Mouse (Mus musculus): ENCODE data around the gene Fance. TPM values are rescaled to one million over a fixed set of nuclear protein-coding genes. Genes with fewer than 3 reads are reported as not detected.

Gene Fance
- polyA plus RNA-seq, 1 experiment from 2014 or later = 37.0 TPM

GRCm38 (mm10) chr17:28368449-28368848 lies 55.1 kb downstream of the Fance start:
- H3K9me3 ChIP-seq = no peaks in the 10 kb centered on the region
- H3K4me3 ChIP-seq = no peak overlapping the region
- no peak overlapping the region for H3K9ac ChIP-seq
- H3K36me3 ChIP-seq = no peaks in the 10 kb centered on the region
- no peak for ATAC-seq (ENCODE audit: insufficient number of reproducible peaks, insufficient read depth, low FRiP score, low TSS enrichment)
- peaks cover 15% of the 10 kb centered on the region for H3K4me1 ChIP-seq
- 4% methylated on average over 13 of the region's 13 CpGs for WGBS
- no peak overlapping the region for H3K4me2 ChIP-seq (replicated peaks)
- no peak overlapping the region for H3K27ac ChIP-seq
- peaks cover 28% of the 10 kb centered on the region for H3K27me3 ChIP-seq

GRCm38 (mm10) chr17:28369056-28369455 lies 55.7 kb downstream of the Fance start:
- Histone ChIP-seq H3K27ac (no peak overlapping the region), H3K4me1 (peaks cover 9% of the 10 kb centered on the region), H3K36me3 (no peaks in the 10 kb centered on the region), H3K4me3 (no peak overlapping the region), H3K4me2 (replicated peaks) (no peak overlapping the region), H3K9me3 (no peaks in the 10 kb centered on the region), H3K27me3 (peaks cover 25% of the 10 kb centered on the region), H3K9ac (no peak overlapping the region)
- 81% methylated on average over 5 of the region's 5 CpGs for WGBS
- ATAC-seq (ENCODE audit: insufficient number of reproducible peaks, insufficient read depth, low FRiP score, low TSS enrichment) = no peak

DNA sequence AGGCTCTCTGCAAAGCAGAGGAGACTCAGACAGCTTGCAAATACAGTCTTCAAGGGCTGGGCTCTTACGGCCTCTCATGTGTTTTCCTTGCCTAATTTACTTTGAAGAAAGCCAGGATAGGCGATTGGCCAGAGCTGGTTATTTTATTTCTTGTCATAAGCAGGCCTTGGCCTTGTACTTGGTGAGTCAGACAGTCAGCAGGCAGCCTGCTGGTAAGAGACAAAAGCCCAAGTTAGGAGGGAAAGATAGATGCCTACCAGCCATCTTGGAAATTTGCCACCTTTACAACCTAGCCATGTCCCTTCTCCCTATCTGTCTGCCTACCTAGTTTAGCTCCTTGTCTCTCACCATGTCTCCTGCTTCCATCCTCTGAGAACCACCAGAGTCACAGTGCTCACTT lies 58.0 kb downstream of the Fance start:
- ATAC-seq (ENCODE audit: insufficient number of reproducible peaks, insufficient read depth, low FRiP score, low TSS enrichment) = no peak
- Histone ChIP-seq H3K4me3 (no peak overlapping the region), H3K27ac (no peak overlapping the region; the same call in 1 of the 2 replicates), H3K27me3 (peaks cover 24% of the 10 kb centered on the region), H3K36me3 (no peaks in the 10 kb centered on the region), H3K9ac (no peak overlapping the region), H3K4me1 (peaks cover 4% of the 10 kb centered on the region; the same call in 1 of the 2 replicates), H3K4me2 (replicated peaks) (no peak overlapping the region), H3K9me3 (no peaks in the 10 kb centered on the region)
- 62% methylated on average over 2 of the region's 2 CpGs for WGBS

- ATAC-seq (ENCODE audit: insufficient number of reproducible peaks, insufficient read depth, low FRiP score, low TSS enrichment) = no peak
- no peaks in the 10 kb centered on the region for H3K36me3 ChIP-seq
- H3K4me2 ChIP-seq (replicated peaks) = no peak overlapping the region
- H3K9me3 ChIP-seq = no peaks in the 10 kb centered on the region
- H3K4me1 ChIP-seq = peaks cover 4% of the 10 kb centered on the region; the same call in 1 of the 2 replicates
- no peak overlapping the region for H3K9ac ChIP-seq
- no peak overlapping the region for H3K27ac ChIP-seq
- WGBS = 73% methylated on average over 1 of the region's 1 CpGs
- H3K27me3 ChIP-seq = peaks cover 24% of the 10 kb centered on the region
- no peak overlapping the region for H3K4me3 ChIP-seq
Measured at GRCm38 (mm10) chr17:28371941-28372340, 58.6 kb downstream of the Fance start.

- no peak for ATAC-seq (ENCODE audit: insufficient number of reproducible peaks, insufficient read depth, low FRiP score, low TSS enrichment)
- no peaks in the 10 kb centered on the region for H3K9me3 ChIP-seq
- H3K27ac ChIP-seq = no peak overlapping the region
- WGBS = 14% methylated on average over 10 of the region's 10 CpGs
- peaks cover 4% of the 10 kb centered on the region; the same call in 1 of the 2 replicates for H3K4me1 ChIP-seq
- no peaks in the 10 kb centered on the region for H3K36me3 ChIP-seq
- H3K4me3 ChIP-seq = no peak overlapping the region
- peaks cover 24% of the 10 kb centered on the region for H3K27me3 ChIP-seq
- H3K4me2 ChIP-seq (replicated peaks) = no peak overlapping the region
- H3K9ac ChIP-seq = no peak overlapping the region
Measured at GRCm38 (mm10) chr17:28373821-28374220, 60.5 kb downstream of the Fance start.

DNA sequence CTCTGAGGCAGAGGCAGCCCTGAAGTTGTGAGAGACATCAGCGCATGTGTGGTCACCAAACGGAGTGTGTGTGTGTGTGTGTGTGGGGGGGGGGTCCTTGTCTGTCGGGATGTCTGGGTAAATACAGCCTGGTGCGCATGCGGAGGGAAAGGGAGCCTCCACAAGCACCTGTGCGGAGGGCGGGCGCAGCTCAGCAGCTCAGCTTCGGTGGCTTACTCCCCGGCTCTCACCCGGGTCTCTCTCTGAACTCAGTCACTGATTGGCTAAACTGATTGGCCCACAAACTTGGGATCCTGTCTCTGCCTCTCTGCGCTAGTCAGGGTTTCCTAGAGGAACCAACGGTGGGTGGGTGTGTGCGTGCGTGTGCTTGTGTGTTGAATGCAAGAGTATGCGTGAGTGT lies 61.2 kb downstream of the Fance start:
- Histone ChIP-seq H3K9ac (0 out of 2 replicates have a peak overlapping the region, but pooled peaks have one; percentile 15), H3K4me2 (replicated peaks) (0 out of 2 replicates have a peak overlapping the region, but pooled peaks have one; percentile 13), H3K27ac (no peak overlapping the region), H3K9me3 (no peaks in the 10 kb centered on the region), H3K4me1 (peaks cover 4% of the 10 kb centered on the region; the same call in 1 of the 2 replicates), H3K36me3 (no peaks in the 10 kb centered on the region), H3K4me3 (no peak overlapping the region), H3K27me3 (peaks cover 24% of the 10 kb centered on the region)
- no peak for ATAC-seq (ENCODE audit: insufficient number of reproducible peaks, insufficient read depth, low FRiP score, low TSS enrichment)
- WGBS = 22% methylated on average over 16 of the region's 16 CpGs

DNA sequence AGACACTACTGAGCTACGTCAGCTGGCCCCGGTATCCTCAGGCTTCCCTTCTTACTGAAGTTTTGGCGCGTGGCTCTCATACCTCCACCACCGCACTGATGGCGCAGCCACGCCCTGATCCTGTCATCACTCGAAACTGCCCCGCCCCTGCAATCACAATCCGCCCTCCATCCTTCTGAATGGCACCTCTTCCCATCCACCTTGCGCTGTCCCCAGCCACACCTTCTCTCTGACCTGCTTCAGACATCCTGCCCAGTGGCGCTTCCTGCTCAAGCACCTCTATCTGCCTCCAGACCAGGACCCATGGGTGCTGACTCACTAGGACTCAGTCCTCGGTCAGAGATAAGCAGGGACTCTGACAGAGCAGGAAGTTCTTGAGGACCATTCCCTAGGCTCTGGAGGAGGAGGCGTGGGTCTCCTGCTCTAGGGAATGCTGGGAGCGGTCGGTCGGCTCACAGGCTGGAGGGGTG lies 62.3 kb downstream of the Fance start:
- peaks cover 24% of the 10 kb centered on the region for H3K27me3 ChIP-seq
- no peak overlapping the region for H3K9ac ChIP-seq
- WGBS = 17% methylated on average over 17 of the region's 17 CpGs
- no peak overlapping the region for H3K27ac ChIP-seq
- H3K9me3 ChIP-seq = no peaks in the 10 kb centered on the region
- H3K4me3 ChIP-seq = no peak overlapping the region
- H3K4me1 ChIP-seq = peaks cover 10% of the 10 kb centered on the region; the same call in 1 of the 2 replicates
- ATAC-seq (ENCODE audit: insufficient number of reproducible peaks, insufficient read depth, low FRiP score, low TSS enrichment) = peak; percentile 22; the same call in 1 of the 2 replicates
- H3K36me3 ChIP-seq = no peaks in the 10 kb centered on the region
- H3K4me2 ChIP-seq (replicated peaks) = no peak overlapping the region

Other genes starting within 250 kb of the Fance start
- gene Tcp11, start 232.9 kb upstream of the Fance start, polyA plus RNA-seq (2016; fragmentation: Nextera tagmentation; extraction: Ambion mirVana) = 1.7 and 1.9 TPM in 2 replicates
- 10.8 TPM in 2 replicates for gene Scube3, start 171.4 kb upstream of the Fance start, polyA plus RNA-seq (2016; fragmentation: Nextera tagmentation; extraction: Ambion mirVana)
- 51.9 and 52.8 TPM in 2 replicates for gene Zfp523, start 136.4 kb upstream of the Fance start, polyA plus RNA-seq (2016; fragmentation: Nextera tagmentation; extraction: Ambion mirVana)
- gene Def6, start 105.7 kb upstream of the Fance start, polyA plus RNA-seq (2016; fragmentation: Nextera tagmentation; extraction: Ambion mirVana) = 9.0 and 9.2 TPM in 2 replicates
- 2.5 and 3.2 TPM in 2 replicates for gene Ppard, start 80.8 kb upstream of the Fance start, polyA plus RNA-seq (2016; fragmentation: Nextera tagmentation; extraction: Ambion mirVana)
- 496 and 505 TPM in 2 replicates for gene Rpl10a, start 15.0 kb downstream of the Fance start, polyA plus RNA-seq (2016; fragmentation: Nextera tagmentation; extraction: Ambion mirVana)
- gene Tead3, start 37.3 kb downstream of the Fance start, polyA plus RNA-seq (2016; fragmentation: Nextera tagmentation; extraction: Ambion mirVana) = 14.1 and 17.9 TPM in 2 replicates
- 8.4 and 9.3 TPM in 2 replicates for gene Tulp1, start 51.7 kb downstream of the Fance start, polyA plus RNA-seq (2016; fragmentation: Nextera tagmentation; extraction: Ambion mirVana)
- 33.8 and 38.8 TPM in 2 replicates for gene Fkbp5, start 204.0 kb downstream of the Fance start, polyA plus RNA-seq (2016; fragmentation: Nextera tagmentation; extraction: Ambion mirVana)
- not detected in 2 replicates for gene Armc12, start 217.3 kb downstream of the Fance start, polyA plus RNA-seq (2016; fragmentation: Nextera tagmentation; extraction: Ambion mirVana)
- not detected in 2 replicates for gene Clpsl2, start 235.9 kb downstream of the Fance start, polyA plus RNA-seq (2016; fragmentation: Nextera tagmentation; extraction: Ambion mirVana)
- not detected in 2 replicates for gene Clps, start 247.2 kb downstream of the Fance start, polyA plus RNA-seq (2016; fragmentation: Nextera tagmentation; extraction: Ambion mirVana)